Mouse (Mus musculus) embryonic facial prominence, embryonic 14.5 days (tissue): Measurements from ENCODE around the gene Slc15a1. TPM values are rescaled to one million over a fixed set of nuclear protein-coding genes. Genes with fewer than 3 reads are reported as not detected.

Experiments used
- ATAC-seq: fragments of 200-750 bp; cut with Nextera tagmentation; 2 replicates; pipeline ENCODE4 v1.8.0; 2017; ENCODE audit warnings: low read depth, moderate number of reproducible peaks, moderate TSS enrichment
- DNase-seq: peaks from one replicate; pipeline ENCODE4 v3.0.0-alpha.2; 2015; ENCODE audit warnings: low spot score
- H3K27ac ChIP-seq: fragments of 300-500 bp; sonication (generic); replicated peaks from 2 replicates; pipeline ENCODE4 v1.5.1; 2014; ENCODE audit warnings: low read depth, mild to moderate bottlenecking, low read length, moderate library complexity
- H3K27me3 ChIP-seq: fragments of 300-500 bp; sonication (generic); replicated peaks from 2 replicates; pipeline ENCODE4 v1.6.1; 2014; ENCODE audit warnings: low read length; ENCODE audit not compliant: control insufficient read depth, insufficient read depth
- H3K36me3 ChIP-seq: fragments of 300-500 bp; sonication (generic); 2 replicates; pipeline ENCODE4 v1.6.1; 2014; ENCODE audit warnings: low read length, mixed read lengths; ENCODE audit not compliant: control insufficient read depth, insufficient read depth
- H3K4me1 ChIP-seq: fragments of 300-500 bp; sonication (generic); 2 replicates; pipeline ENCODE4 v1.6.1; 2014; ENCODE audit warnings: antibody characterized with exemption, low read length; ENCODE audit not compliant: control insufficient read depth, insufficient read depth
- H3K4me2 ChIP-seq: fragments of 300-500 bp; sonication (generic); 2 replicates; pipeline ENCODE4 v1.6.1; 2014; ENCODE audit warnings: low read depth, mild to moderate bottlenecking, low read length, moderate library complexity, mixed read lengths
- H3K4me3 ChIP-seq: fragments of 300-500 bp; sonication (generic); 2 replicates; pipeline ENCODE4 v1.5.1; 2014; ENCODE audit warnings: low read depth, mild to moderate bottlenecking, low read length
- H3K9ac ChIP-seq: fragments of 300-500 bp; sonication (generic); 2 replicates; pipeline ENCODE4 v1.6.1; 2014; ENCODE audit warnings: low read depth, mild to moderate bottlenecking, low read length, moderate library complexity, mixed read lengths
- H3K9me3 ChIP-seq: fragments of 300-500 bp; sonication (generic); 2 replicates; pipeline ENCODE4 v1.6.1; 2016; ENCODE audit warnings: low read length; ENCODE audit not compliant: control insufficient read depth
- WGBS: fragments of 180-500 bp; shearing (Covaris S2); extraction: QIAGEN DNeasy Blood & Tissue Kit; methylation state at CpG from one replicate; pipeline ENCODE4 v1.1.7; 2014; 5-methylcytosine and 5-hydroxymethylcytosine counted together
- polyA plus RNA-seq: library from polyadenylated mRNA; unstranded; fragments of >200 nt; fragmentation: Nextera tagmentation; extraction: Ambion mirVana; gene quantifications from 2 replicates; pipeline ENCODE4 v1.2.1, GENCODE M21; 2014

The Slc15a1 gene
- polyA plus RNA-seq, 1 experiment from 2014 or later, result 0.54 TPM

DNA sequence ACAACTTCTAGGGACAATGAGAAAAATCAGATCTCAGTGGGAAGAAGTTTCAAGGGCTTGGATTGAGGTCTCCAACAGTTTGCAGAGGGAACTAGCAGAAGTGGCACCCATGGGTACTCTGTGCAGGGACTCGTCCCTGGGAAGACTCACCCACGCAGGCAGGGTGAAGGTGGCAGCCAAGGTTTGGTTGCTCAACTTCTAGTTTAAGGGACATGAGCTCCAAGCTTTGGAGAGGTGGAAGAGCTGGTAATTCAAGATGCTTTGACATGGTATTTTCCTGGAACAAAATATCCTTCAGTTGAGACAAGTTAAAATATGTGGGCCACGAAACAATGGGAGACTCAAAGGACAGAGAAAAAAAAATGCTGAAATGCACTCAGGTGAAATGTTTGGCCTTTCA is 29.4 kb upstream of the Slc15a1 start:
- no peak overlapping the region for H3K4me2 ChIP-seq
- ATAC-seq (no peak), DNase-seq (no peak)
- H3K36me3 ChIP-seq, result no peaks in the 10 kb centered on the region
- no peak overlapping the region for H3K9ac ChIP-seq
- no peak overlapping the region for H3K27ac ChIP-seq
- 82% methylated on average over 3 of the region's 3 CpGs for WGBS
- H3K27me3 ChIP-seq, result no peaks in the 10 kb centered on the region
- no peak overlapping the region for H3K4me3 ChIP-seq
- H3K9me3 ChIP-seq, result 0 out of 2 replicates have a peak, but pooled peaks cover 5% of the 10 kb centered on the region
- no peaks in the 10 kb centered on the region for H3K4me1 ChIP-seq

- no peaks in the 10 kb centered on the region for H3K9me3 ChIP-seq
These were observed 25.8 kb upstream of the Slc15a1 start for GRCm38 (mm10) chr14:121530853-121531252.

GRCm38 (mm10) chr14:121527883-121528282 is 22.8 kb upstream of the Slc15a1 start:
- WGBS, result 87% methylated on average over 3 of the region's 3 CpGs

More at GRCm38 (mm10) chr14:121530853-121531252, 25.8 kb upstream of the Slc15a1 start:
- H3K27ac ChIP-seq, result no peak overlapping the region
- no peaks in the 10 kb centered on the region for H3K27me3 ChIP-seq
- 92% methylated on average over 9 of the region's 9 CpGs for WGBS
- H3K9ac ChIP-seq, result no peak overlapping the region
- H3K4me3 ChIP-seq, result no peak overlapping the region
- ATAC-seq (no peak), DNase-seq (no peak)
- H3K4me1 ChIP-seq, result no peaks in the 10 kb centered on the region
- H3K36me3 ChIP-seq, result no peaks in the 10 kb centered on the region
- no peak overlapping the region for H3K4me2 ChIP-seq

GRCm38 (mm10) chr14:121527201-121527600 is 22.1 kb upstream of the Slc15a1 start:
- Histone ChIP-seq H3K27ac (no peak overlapping the region), H3K27me3 (no peaks in the 10 kb centered on the region), H3K4me2 (no peak overlapping the region), H3K9me3 (no peaks in the 10 kb centered on the region), H3K4me3 (no peak overlapping the region), H3K9ac (no peak overlapping the region), H3K4me1 (no peaks in the 10 kb centered on the region), H3K36me3 (no peaks in the 10 kb centered on the region)
- ATAC-seq (no peak), DNase-seq (no peak)
- 80% methylated on average over 1 of the region's 1 CpGs for WGBS

More at GRCm38 (mm10) chr14:121527883-121528282, 22.8 kb upstream of the Slc15a1 start:
- H3K4me1 ChIP-seq, result no peaks in the 10 kb centered on the region
- no peak overlapping the region for H3K4me2 ChIP-seq
- no peaks in the 10 kb centered on the region for H3K9me3 ChIP-seq
- H3K27me3 ChIP-seq, result no peaks in the 10 kb centered on the region
- ATAC-seq (no peak), DNase-seq (no peak)
- H3K27ac ChIP-seq, result no peak overlapping the region
- H3K4me3 ChIP-seq, result no peak overlapping the region
- H3K9ac ChIP-seq, result no peak overlapping the region
- H3K36me3 ChIP-seq, result no peaks in the 10 kb centered on the region

DNA sequence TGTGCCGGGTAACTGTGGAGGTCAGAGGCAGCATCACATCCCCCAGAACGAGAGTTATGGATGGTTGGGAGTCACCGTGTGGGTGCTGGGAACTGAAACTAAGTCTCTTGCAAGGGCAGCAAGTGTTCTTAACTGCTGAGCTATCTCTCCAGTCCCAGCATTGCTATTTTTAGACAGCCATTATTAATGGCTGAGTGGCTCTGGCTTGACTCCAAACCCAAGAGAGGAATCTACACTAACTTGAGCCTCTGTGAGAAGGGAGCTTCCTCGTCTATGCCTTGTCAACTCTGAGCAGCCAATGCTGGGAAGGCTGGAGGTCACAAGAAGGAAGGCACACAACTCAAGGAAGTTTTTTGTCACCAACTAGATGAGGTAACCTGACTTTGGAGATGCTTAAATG is 16.7 kb upstream of the Slc15a1 start:
- H3K27me3 ChIP-seq, result no peaks in the 10 kb centered on the region
- 77% methylated on average over 4 of the region's 4 CpGs for WGBS
- H3K27ac ChIP-seq, result no peak overlapping the region
- no peak overlapping the region for H3K4me2 ChIP-seq
- no peaks in the 10 kb centered on the region for H3K36me3 ChIP-seq
- no peak for ATAC-seq
- no peak overlapping the region for H3K9ac ChIP-seq
- H3K9me3 ChIP-seq, result no peaks in the 10 kb centered on the region
- peak; percentile 30 for DNase-seq
- no peaks in the 10 kb centered on the region for H3K4me1 ChIP-seq
- no peak overlapping the region for H3K4me3 ChIP-seq

GRCm38 (mm10) chr14:121516881-121517280 is 11.8 kb upstream of the Slc15a1 start:
- ATAC-seq, result no peak
- WGBS, result 75% methylated on average over 5 of the region's 5 CpGs
- Histone ChIP-seq H3K27ac (no peak overlapping the region), H3K9ac (no peak overlapping the region), H3K4me1 (no peaks in the 10 kb centered on the region), H3K36me3 (no peaks in the 10 kb centered on the region), H3K4me2 (no peak overlapping the region), H3K4me3 (no peak overlapping the region), H3K27me3 (no peaks in the 10 kb centered on the region), H3K9me3 (no peaks in the 10 kb centered on the region)
- no peak for DNase-seq

- Histone ChIP-seq H3K36me3 (no peaks in the 10 kb centered on the region), H3K4me3 (no peak overlapping the region), H3K9ac (no peak overlapping the region), H3K4me2 (no peak overlapping the region), H3K27ac (no peak overlapping the region), H3K27me3 (peaks cover 33% of the 10 kb centered on the region), H3K4me1 (no peaks in the 10 kb centered on the region), H3K9me3 (no peaks in the 10 kb centered on the region)
- no peak for ATAC-seq
- 69% methylated on average over 2 of the region's 2 CpGs for WGBS
- no peak for DNase-seq
These were observed 3.9 kb upstream of the Slc15a1 start for GRCm38 (mm10) chr14:121508929-121509328.

DNA sequence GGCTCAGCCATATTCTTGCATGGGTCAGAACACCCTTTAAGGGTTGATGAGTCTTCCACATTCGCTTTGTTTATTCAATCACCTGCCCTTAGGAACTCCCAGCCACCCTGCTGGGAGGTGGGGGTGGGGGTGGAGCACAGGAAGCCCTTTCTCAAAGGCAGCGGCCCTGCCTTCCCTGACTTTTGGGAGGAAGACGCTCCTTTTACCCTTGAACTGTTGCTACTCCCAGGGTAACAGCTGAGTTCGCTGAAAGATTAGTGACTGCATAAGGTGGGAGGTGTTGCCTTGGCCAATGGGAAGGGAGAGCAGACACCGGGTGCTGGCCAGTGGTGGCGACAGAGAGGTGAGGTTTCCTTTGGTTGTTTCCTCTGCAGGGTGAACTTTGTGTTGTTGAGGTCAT is 1.3 kb upstream of the Slc15a1 start:
- DNase-seq, result no peak
- Histone ChIP-seq H3K27ac (no peak overlapping the region), H3K9me3 (no peaks in the 10 kb centered on the region), H3K36me3 (no peaks in the 10 kb centered on the region), H3K4me3 (no peak overlapping the region), H3K9ac (no peak overlapping the region), H3K4me2 (no peak overlapping the region), H3K27me3 (peaks cover 39% of the 10 kb centered on the region), H3K4me1 (no peaks in the 10 kb centered on the region)
- ATAC-seq, result no peak
- WGBS, result 18% methylated on average over 6 of the region's 6 CpGs

GRCm38 (mm10) chr14:121505485-121505860 is 421 bp upstream of the Slc15a1 start:
- H3K27ac ChIP-seq, result no peak overlapping the region
- no peaks in the 10 kb centered on the region for H3K36me3 ChIP-seq
- DNase-seq (no peak), ATAC-seq (no peak)
- H3K9me3 ChIP-seq, result no peaks in the 10 kb centered on the region
- 33% methylated on average over 9 of the region's 9 CpGs for WGBS
- H3K4me3 ChIP-seq, result no peak overlapping the region
- H3K27me3 ChIP-seq, result peaks cover 39% of the 10 kb centered on the region
- no peak overlapping the region for H3K9ac ChIP-seq
- H3K4me2 ChIP-seq, result no peak overlapping the region
- no peaks in the 10 kb centered on the region for H3K4me1 ChIP-seq
